Mouse (Mus musculus): ENCODE data around the gene Pjvk. TPM values are rescaled to one million over a fixed set of nuclear protein-coding genes. Genes with fewer than 3 reads are reported as not detected.

Pjvk gene
- polyA plus RNA-seq, 1 experiment: not detected

GRCm38 (mm10) chr2:76630293-76630692 lies 18.0 kb upstream of the Pjvk start:
- H3K4me1 ChIP-seq (ENCODE audit: control insufficient read depth, insufficient read depth, low read length): no peaks in the 10 kb centered on the region
- no peak for DNase-seq
- no peak overlapping the region for H3K4me3 ChIP-seq (replicated peaks; ENCODE audit: extremely low read depth, low read depth, low read length)
- 89% methylated on average over 12 of the region's 12 CpGs for WGBS
- TF ChIP-seq CTCF (IDR thresholded peaks at IDR 0.05; ENCODE audit: insufficient read depth, low read length) (no peak), POLR2A (IDR thresholded peaks at IDR 0.05; ENCODE audit: borderline replicate concordance, extremely low read depth, low read depth, low read length) (no peak)

GRCm38 (mm10) chr2:76631600-76631999 lies 16.7 kb upstream of the Pjvk start:
- no peaks in the 10 kb centered on the region for H3K4me1 ChIP-seq (ENCODE audit: control insufficient read depth, insufficient read depth, low read length)
- H3K4me3 ChIP-seq (replicated peaks; ENCODE audit: extremely low read depth, low read depth, low read length): no peak overlapping the region
- DNase-seq: no peak
- no peak for TF ChIP-seq POLR2A (IDR thresholded peaks at IDR 0.05; ENCODE audit: borderline replicate concordance, extremely low read depth, low read depth, low read length)
- TF ChIP-seq CTCF (IDR thresholded peaks at IDR 0.05; ENCODE audit: insufficient read depth, low read length): no peak
- 83% methylated on average over 4 of the region's 4 CpGs for WGBS

- 98% methylated on average over 2 of the region's 2 CpGs for WGBS
Observed at GRCm38 (mm10) chr2:76639637-76640036, 8.6 kb upstream of the Pjvk start.

GRCm38 (mm10) chr2:76643801-76644200 lies 4.5 kb upstream of the Pjvk start:
- peaks cover 4% of the 10 kb centered on the region; the same call in 1 of the 2 replicates for H3K4me1 ChIP-seq (ENCODE audit: control insufficient read depth, insufficient read depth, low read length)
- DNase-seq: no peak
- TF ChIP-seq CTCF (IDR thresholded peaks at IDR 0.05; ENCODE audit: insufficient read depth, low read length) (no peak), POLR2A (IDR thresholded peaks at IDR 0.05; ENCODE audit: borderline replicate concordance, extremely low read depth, low read depth, low read length) (no peak)
- no peak overlapping the region for H3K4me3 ChIP-seq (replicated peaks; ENCODE audit: extremely low read depth, low read depth, low read length)

More at GRCm38 (mm10) chr2:76639637-76640036, 8.6 kb upstream of the Pjvk start:
- DNase-seq: no peak
- TF ChIP-seq CTCF (IDR thresholded peaks at IDR 0.05; ENCODE audit: insufficient read depth, low read length): no peak
- TF ChIP-seq POLR2A (IDR thresholded peaks at IDR 0.05; ENCODE audit: borderline replicate concordance, extremely low read depth, low read depth, low read length): no peak
- Histone ChIP-seq H3K4me1 (ENCODE audit: control insufficient read depth, insufficient read depth, low read length) (no peaks in the 10 kb centered on the region), H3K4me3 (replicated peaks; ENCODE audit: extremely low read depth, low read depth, low read length) (no peak overlapping the region)

- WGBS: 3% methylated on average over 32 of the region's 32 CpGs
- Histone ChIP-seq H3K4me3 (replicated peaks; ENCODE audit: extremely low read depth, low read depth, low read length) (peak overlapping the region; percentile 81), H3K4me1 (ENCODE audit: control insufficient read depth, insufficient read depth, low read length) (peaks cover 4% of the 10 kb centered on the region; the same call in 1 of the 2 replicates)
- TF ChIP-seq CTCF (IDR thresholded peaks at IDR 0.05; ENCODE audit: insufficient read depth, low read length): no peak
- DNase-seq: no peak
Observed at GRCm38 (mm10) chr2:76647441-76647869, 821 bp upstream of the Pjvk start.

- TF ChIP-seq CTCF (IDR thresholded peaks at IDR 0.05; ENCODE audit: insufficient read depth, low read length) (no peak), POLR2A (IDR thresholded peaks at IDR 0.05; ENCODE audit: borderline replicate concordance, extremely low read depth, low read depth, low read length) (no peak)
- peaks cover 4% of the 10 kb centered on the region; the same call in 1 of the 2 replicates for H3K4me1 ChIP-seq (ENCODE audit: control insufficient read depth, insufficient read depth, low read length)
- 31% methylated on average over 13 of the region's 13 CpGs for WGBS
- peak overlapping the region; percentile 59 for H3K4me3 ChIP-seq (replicated peaks; ENCODE audit: extremely low read depth, low read depth, low read length)
- no peak for DNase-seq
Observed at GRCm38 (mm10) chr2:76648666-76649141, 428 bp downstream of the Pjvk start.

GRCm38 (mm10) chr2:76653070-76653469 lies 4.8 kb downstream of the Pjvk start:
- Histone ChIP-seq H3K4me1 (ENCODE audit: control insufficient read depth, insufficient read depth, low read length) (no peaks in the 10 kb centered on the region), H3K4me3 (replicated peaks; ENCODE audit: extremely low read depth, low read depth, low read length) (no peak overlapping the region)
- WGBS: 94% methylated on average over 4 of the region's 4 CpGs
- DNase-seq: no peak
- TF ChIP-seq POLR2A (IDR thresholded peaks at IDR 0.05; ENCODE audit: borderline replicate concordance, extremely low read depth, low read depth, low read length) (no peak), CTCF (IDR thresholded peaks at IDR 0.05; ENCODE audit: insufficient read depth, low read length) (no peak)

GRCm38 (mm10) chr2:76654646-76655045 lies 6.4 kb downstream of the Pjvk start:
- TF ChIP-seq POLR2A (IDR thresholded peaks at IDR 0.05; ENCODE audit: borderline replicate concordance, extremely low read depth, low read depth, low read length) (no peak), CTCF (IDR thresholded peaks at IDR 0.05; ENCODE audit: insufficient read depth, low read length) (no peak)
- 64% methylated on average over 5 of the region's 5 CpGs for WGBS
- no peak for DNase-seq
- no peak overlapping the region for H3K4me3 ChIP-seq (replicated peaks; ENCODE audit: extremely low read depth, low read depth, low read length)
- no peaks in the 10 kb centered on the region for H3K4me1 ChIP-seq (ENCODE audit: control insufficient read depth, insufficient read depth, low read length)

DNA sequence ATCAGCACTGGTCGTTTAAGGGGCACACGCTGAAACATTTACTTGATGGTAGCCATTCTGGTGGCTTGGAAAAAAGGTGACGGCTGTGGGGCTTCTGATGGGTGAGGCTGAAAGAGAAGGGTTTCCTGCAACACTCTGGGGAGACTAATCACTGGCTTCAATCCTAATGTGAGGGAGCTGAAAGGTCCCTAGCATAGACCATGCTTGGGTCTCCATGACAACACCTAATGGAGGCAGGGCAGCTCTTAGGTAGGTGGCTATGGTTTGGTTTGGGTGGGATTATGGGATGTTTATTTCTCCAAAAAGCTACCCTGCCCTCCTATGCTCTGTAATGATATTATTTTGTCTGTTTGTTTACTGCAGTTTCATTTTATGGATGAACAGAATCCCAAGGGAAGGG lies 7.2 kb downstream of the Pjvk start:
- DNase-seq: no peak
- no peak overlapping the region for H3K4me3 ChIP-seq (replicated peaks; ENCODE audit: extremely low read depth, low read depth, low read length)
- H3K4me1 ChIP-seq (ENCODE audit: control insufficient read depth, insufficient read depth, low read length): no peaks in the 10 kb centered on the region
- whole genome bisulfite sequencing: 83% methylated on average over 3 of the region's 3 CpGs
- TF ChIP-seq POLR2A (IDR thresholded peaks at IDR 0.05; ENCODE audit: borderline replicate concordance, extremely low read depth, low read depth, low read length): no peak
- no peak for TF ChIP-seq CTCF (IDR thresholded peaks at IDR 0.05; ENCODE audit: insufficient read depth, low read length)

DNA sequence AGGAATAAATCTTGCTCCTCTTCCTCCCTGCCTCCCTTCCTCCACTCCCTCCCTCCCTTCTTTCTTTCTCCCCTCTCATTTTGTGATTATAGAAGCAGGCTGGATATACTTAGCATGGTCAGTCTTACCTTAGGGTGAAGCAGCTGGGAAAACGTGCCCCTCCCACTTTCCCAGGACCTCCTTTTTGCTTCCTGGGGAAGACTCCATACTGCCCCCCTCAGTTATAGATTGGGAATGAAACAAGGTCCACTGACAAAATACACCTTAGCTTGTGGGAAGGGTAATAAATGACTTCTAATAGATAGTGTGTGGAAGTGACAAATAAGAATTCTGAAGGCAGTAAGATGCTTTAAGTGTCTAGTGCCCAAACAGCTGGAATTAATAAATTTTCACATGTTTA lies 7.7 kb downstream of the Pjvk start:
- H3K4me3 ChIP-seq (replicated peaks; ENCODE audit: extremely low read depth, low read depth, low read length): no peak overlapping the region
- 12% methylated on average over 1 of the region's 1 CpGs for WGBS
- TF ChIP-seq CTCF (IDR thresholded peaks at IDR 0.05; ENCODE audit: insufficient read depth, low read length): peak; percentile 40; the same call in 1 of the 2 replicates
- TF ChIP-seq POLR2A (IDR thresholded peaks at IDR 0.05; ENCODE audit: borderline replicate concordance, extremely low read depth, low read depth, low read length): no peak
- no peaks in the 10 kb centered on the region for H3K4me1 ChIP-seq (ENCODE audit: control insufficient read depth, insufficient read depth, low read length)
- no peak for DNase-seq

All from lung, adult 2 months (tissue).